Mouse (Mus musculus): ENCODE data around the gene Chil4.
"Not testable (repeated sequence)": the region's sequence is repeated elsewhere in the genome, so short reads cannot be mapped to it uniquely, and the experiment has no call there.

Gene Chil4

GRCm38 (mm10) chr3:106219407-106219806 lies at the start of gene Chil4:
Gene Chil4 (minus strand): TSS chr3:106219507.
- no peak for DNase-seq (ENCODE audit: low spot score)

GRCm38 (mm10) chr3:106265854-106266253 lies 46.5 kb upstream of the Chil4 start:
- DNase-seq (ENCODE audit: low spot score): no peak

DNA sequence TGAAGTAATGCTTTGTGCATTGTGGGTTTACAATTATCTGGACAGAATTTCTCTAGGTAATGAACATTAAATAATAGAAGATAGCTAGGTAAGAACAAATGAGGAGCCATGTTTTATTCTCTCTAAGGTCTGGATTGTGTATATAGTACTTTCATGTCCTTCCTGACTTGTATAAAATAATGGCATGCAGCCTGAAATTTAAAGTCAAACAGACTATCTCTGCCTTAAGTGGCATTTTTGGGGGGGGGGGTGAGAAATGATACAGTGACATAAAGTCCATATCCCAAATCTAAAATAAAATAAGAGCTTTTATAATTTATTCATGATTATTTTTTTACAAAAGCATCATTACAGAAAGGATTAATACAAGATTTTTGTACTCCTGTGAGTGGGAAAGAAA lies 45.5 kb upstream of the Chil4 start:
- no peak for DNase-seq (ENCODE audit: low spot score)

DNA sequence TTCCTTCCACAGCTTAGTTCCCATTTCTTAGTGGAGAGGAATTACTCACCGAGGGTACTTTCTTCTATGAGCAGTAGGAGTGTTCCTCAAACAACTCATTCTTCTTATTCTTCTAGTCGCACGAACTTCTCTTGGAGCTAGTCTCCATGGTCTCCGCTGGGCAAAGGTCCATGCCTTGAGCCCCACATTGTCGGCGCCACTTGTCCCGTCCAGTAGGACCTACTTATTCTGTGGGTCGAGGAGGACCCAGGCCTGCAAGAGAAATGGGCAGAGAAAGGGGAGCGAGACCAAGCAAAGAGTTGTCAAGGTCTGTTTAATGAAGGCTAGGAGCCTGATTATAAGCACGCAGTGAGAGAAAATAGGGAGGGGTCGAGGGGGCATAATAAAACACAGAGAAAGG lies 37.8 kb upstream of the Chil4 start:
- DNase-seq (ENCODE audit: low spot score): not testable (repeated sequence)

GRCm38 (mm10) chr3:106252719-106253118 lies 33.4 kb upstream of the Chil4 start:
- DNase-seq (ENCODE audit: low spot score): no peak

- peak; percentile 60 for DNase-seq (ENCODE audit: low spot score)
These were observed 31.6 kb upstream of the Chil4 start for GRCm38 (mm10) chr3:106250763-106251399.

- not testable (repeated sequence) for DNase-seq (ENCODE audit: low spot score)
These were observed 28.1 kb upstream of the Chil4 start for GRCm38 (mm10) chr3:106247369-106247768.

DNA sequence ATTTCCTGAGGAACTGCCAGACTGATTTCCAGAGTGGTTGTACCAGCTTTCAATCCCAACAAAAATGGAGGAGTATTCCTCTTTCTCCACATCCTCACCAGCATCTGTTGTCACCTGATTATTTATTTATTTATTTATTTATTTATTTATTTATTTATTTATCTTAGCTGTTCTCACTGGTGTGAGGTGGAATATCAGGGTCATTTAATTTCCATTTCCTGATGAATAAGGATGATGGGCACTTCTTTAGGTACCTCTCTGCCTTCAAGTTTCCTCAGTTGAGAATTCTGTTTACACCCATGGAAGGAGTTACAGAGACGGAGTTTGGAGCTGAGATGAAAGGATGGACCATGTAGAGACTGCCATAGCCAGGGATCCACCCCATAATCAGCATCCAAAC lies 20.9 kb upstream of the Chil4 start:
- not testable (repeated sequence) for DNase-seq (ENCODE audit: low spot score)

DNA sequence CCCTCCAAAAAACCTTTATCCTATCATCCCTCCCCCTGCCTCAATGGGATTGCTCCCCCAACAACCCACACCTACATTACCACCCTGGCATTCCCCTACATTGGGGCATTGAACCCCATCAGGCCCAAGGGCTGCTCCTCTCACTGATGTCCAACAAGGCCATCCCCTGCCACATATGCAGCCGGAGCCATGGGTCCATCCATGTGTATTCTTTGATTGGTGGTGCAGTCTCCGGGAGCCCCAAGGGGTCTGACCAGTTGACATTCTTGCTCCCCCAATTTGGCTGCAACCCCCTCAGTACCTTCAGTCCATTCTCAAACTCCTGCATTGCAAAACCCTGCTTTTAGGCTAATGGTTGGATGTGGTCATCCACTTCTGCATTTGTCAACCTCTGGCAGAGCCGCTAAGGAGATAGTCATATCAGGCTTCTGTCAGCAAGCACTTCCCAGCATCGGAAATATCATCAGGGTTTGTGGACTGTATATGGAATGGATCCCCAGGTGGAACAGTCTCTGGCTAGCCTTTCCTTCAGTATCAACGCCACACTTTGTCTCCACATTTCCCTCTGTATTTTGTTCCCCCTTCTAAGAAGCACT lies 20.0 kb upstream of the Chil4 start:
- DNase-seq (ENCODE audit: low spot score): no peak

DNA sequence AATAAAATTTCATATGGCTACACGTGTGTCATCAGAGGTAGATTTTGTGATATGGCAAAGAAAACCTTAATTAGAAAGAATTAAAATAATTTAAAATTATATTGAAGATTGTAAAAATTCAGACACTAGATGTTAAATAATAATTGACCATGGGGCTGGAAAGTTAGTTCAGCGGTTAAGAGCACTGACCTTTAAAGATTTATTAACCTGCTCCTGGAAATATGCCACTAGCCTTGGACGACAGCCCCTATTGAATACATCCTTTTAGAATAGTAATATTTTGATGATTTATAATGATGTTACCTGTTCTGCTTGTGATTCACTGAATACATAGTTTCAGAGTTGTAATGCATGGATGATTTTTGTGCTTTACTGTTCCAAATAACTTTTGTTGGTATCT lies 4.1 kb upstream of the Chil4 start:
- not testable (repeated sequence) for DNase-seq (ENCODE audit: low spot score)

- no peak for DNase-seq (ENCODE audit: low spot score)
These were observed 2.4 kb upstream of the Chil4 start for GRCm38 (mm10) chr3:106221625-106222265.

DNA sequence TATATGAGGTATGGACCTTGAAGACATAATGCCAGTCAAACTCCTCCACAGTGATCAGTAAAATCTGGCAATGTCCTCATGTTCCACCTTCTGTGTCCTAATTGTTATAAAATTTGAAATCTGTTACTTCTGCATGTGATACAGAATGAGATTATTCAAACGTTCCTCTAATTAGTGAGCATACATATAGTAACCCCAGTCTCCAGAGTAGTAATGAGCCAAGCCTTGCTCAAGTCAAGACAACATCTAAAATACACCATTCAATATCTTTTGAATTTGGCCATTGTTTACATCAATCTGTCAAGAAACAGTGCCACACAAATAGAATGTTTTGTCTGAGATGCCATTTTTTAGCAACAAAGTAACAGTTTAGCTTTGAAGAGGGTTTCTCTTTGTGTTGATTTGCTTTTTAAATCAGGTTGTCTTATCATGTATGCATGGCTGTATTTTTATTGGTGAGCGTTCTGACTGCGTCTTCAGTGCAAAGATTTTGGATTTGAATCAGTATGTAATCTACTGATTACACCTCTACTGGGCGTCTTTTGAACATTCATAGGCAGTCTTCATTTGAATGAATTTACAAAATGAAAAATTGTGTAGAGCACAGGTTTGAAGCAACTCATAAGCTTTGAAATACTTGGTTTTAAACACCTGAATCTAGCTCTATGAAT lies 888 bp downstream of the Chil4 start:
- not testable (repeated sequence) for DNase-seq (ENCODE audit: low spot score)

DNA sequence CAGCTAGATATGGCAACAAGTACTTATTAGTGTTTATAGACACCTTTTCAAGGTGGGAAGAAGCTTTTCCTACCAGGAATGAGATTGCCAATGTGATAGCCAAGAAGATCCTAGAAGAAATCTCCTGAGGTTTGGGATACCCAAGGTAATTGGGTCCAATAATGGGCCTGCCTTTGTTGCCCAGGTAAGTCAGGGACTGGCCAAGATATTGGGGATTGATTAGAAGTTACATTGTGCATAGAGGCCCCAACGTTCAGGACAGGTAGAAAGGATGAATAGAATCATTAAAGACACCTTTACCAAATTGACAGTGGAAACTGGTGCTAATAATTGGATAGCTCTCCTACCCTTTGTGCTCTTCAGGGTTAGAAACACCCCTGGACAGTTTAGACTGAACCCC lies 21.3 kb downstream of the Chil4 start:
- not testable (repeated sequence) for DNase-seq (ENCODE audit: low spot score)

GRCm38 (mm10) chr3:106197246-106197645 lies 22.1 kb downstream of the Chil4 start:
- DNase-seq (ENCODE audit: low spot score): not testable (repeated sequence)

DNA sequence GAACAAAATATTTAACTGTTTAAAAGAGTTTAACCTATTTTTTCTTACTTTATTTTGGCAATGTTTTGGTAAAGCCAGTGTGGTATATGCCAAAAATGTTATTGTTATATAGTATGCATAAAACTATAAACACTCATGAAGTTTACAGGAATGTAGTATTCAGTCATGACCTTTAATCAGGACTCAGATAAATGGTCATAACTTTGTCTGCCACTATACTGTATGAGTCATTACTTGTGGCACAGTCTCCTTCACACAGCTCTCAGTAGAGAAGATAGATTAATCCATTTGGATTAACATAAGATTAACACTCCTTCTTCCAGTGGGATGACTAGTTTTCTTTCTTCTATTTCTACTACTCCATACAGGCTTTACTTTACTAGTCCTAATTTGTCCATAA lies 23.0 kb downstream of the Chil4 start:
- DNase-seq (ENCODE audit: low spot score): no peak

GRCm38 (mm10) chr3:106195486-106195885 lies 23.8 kb downstream of the Chil4 start:
- DNase-seq (ENCODE audit: low spot score): no peak

DNA sequence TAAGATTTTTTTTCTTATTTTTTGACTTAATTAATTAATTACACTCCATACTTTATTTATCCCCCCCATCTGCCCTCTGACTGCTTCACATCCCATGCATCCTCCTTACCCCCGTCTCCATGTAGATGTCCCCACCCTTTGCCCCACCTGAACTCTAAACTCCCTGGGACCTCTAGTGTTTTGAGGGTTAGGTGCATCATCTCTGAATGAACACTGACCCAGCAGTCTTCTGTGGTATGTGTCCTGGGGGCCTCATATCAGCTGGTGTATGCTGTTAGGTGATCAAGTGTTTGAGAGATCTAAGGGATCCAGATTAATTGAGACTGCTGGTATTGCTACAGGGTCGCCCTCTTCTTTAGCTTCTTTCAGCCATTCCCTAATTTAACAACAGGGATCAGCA lies 31.3 kb downstream of the Chil4 start:
- DNase-seq (ENCODE audit: low spot score): no peak

DNA sequence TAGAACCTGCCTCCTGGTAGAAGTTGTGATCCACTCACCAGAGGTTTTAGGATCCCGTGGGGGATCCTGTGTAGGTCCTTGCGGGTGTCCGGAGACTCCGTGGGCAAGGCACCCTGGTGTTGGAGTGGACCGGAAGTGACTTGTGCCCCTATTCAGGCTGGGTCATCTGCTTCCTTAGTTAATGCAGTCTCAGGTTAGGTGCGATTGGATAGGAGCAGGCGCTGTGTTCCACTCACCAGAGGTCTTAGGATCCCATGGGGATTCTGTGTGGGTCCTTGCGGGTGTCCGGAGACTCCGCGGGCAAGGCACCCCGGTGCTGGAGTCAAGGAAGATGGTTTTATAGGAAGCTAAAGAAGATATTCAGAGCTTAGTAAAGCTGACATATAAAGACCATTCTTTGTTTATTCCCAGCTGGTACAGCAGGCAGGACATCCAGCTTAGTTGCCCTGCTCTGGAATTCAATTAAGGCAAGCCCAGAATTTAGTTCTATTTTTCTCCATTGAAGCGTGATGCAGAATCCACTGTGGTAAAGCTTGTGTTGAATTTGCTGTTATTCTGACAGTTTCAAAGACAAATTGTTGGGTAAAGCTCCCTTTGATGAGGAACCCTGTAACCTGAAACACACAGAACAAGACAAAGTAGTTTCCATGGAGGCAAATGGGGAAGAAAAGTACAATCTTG lies 41.7 kb downstream of the Chil4 start:
- DNase-seq (ENCODE audit: low spot score): no peak

DNA sequence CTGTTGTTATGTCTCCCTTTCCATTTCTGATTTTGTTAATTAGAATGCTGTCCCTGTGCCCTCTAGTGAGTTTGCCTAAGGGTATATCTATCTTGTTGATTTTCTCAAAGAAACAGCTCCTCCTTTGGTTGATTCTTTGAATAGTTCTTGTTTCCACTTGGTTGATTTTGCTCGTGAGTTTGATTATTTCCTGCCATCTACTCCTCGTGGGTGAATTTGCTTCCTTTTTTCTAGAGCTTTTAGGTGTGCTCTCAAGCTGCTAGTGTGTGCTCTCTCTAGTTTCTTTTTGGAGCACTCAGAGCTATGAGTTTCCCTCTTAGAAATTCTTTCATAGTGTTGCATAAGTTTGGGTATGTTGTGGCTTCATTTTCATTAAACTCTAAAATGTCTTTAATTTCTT lies 44.3 kb downstream of the Chil4 start:
- DNase-seq (ENCODE audit: low spot score): not testable (repeated sequence)

- not testable (repeated sequence) for DNase-seq (ENCODE audit: low spot score)
These were observed 46.8 kb downstream of the Chil4 start for GRCm38 (mm10) chr3:106172506-106172905.

- no peak for DNase-seq (ENCODE audit: low spot score)
These were observed 48.1 kb downstream of the Chil4 start for GRCm38 (mm10) chr3:106171135-106171731.

DNA sequence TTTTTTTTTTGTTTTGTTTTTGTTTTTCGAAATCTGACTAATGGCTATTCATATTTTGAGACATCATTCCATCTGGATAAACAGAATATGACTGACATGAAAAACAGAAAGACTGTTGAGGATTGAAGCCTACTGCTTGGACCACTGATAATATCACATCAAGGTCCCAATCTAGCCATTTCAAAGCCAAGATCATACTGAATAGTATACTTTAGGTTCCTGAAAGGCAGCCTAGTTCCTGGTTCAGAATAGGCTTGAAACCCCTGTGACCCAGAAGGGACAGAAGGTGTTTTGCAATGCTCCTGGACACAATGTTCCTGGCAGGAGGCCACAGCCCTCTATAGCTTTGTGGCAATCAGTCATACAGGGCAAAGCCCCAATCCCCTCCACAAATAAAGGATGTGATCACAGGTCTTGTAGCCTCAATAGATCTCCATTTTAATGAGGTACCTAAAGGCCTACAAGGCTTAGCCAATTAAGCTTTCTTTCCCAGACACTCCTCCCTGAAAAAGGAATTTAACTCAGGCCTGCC lies 48.7 kb downstream of the Chil4 start:
- DNase-seq (ENCODE audit: low spot score): peak; percentile 19
